Mouse (Mus musculus) embryonic facial prominence, embryonic 15.5 days (tissue): ENCODE measurements around the gene Gm21258. TPM values are rescaled to one million over a fixed set of nuclear protein-coding genes. Genes with fewer than 3 reads are reported as not detected.
"Not testable (repeated sequence)": the region's sequence is repeated elsewhere in the genome, so short reads cannot be mapped to it uniquely, and the experiment has no call there.

Experiments used
- ATAC-seq: fragments of 200-750 bp; cut with Nextera tagmentation; 2 replicates; pipeline ENCODE4 v1.8.0; 2017; ENCODE audit warnings: low read depth, moderate TSS enrichment; ENCODE audit not compliant: insufficient number of reproducible peaks, low FRiP score, low TSS enrichment
- H3K27ac ChIP-seq: fragments of 300-500 bp; sonication (generic); replicated peaks from 2 replicates; pipeline ENCODE4 v1.5.1; 2015; ENCODE audit warnings: mild to moderate bottlenecking, inconsistent platforms
- H3K27me3 ChIP-seq: fragments of 300-500 bp; sonication (generic); 2 replicates; pipeline ENCODE4 v1.6.1; 2015; ENCODE audit warnings: inconsistent platforms
- H3K36me3 ChIP-seq: fragments of 300-500 bp; sonication (generic); 2 replicates; pipeline ENCODE4 v1.6.1; 2015; ENCODE audit warnings: mild to moderate bottlenecking, inconsistent platforms
- H3K4me1 ChIP-seq: fragments of 300-500 bp; sonication (generic); 2 replicates; pipeline ENCODE4 v1.6.1; 2015; ENCODE audit warnings: inconsistent platforms
- H3K4me2 ChIP-seq: fragments of 300-500 bp; sonication (generic); replicated peaks from 2 replicates; pipeline ENCODE4 v1.6.1; 2015; ENCODE audit warnings: mild to moderate bottlenecking, inconsistent platforms
- H3K4me3 ChIP-seq: fragments of 300-500 bp; sonication (generic); replicated peaks from 2 replicates; pipeline ENCODE4 v1.5.1; 2015; ENCODE audit warnings: mild to moderate bottlenecking, inconsistent platforms
- H3K9ac ChIP-seq: fragments of 300-500 bp; sonication (generic); 2 replicates; pipeline ENCODE4 v1.6.1; 2015; ENCODE audit warnings: inconsistent platforms
- H3K9me3 ChIP-seq: fragments of 300-500 bp; sonication (generic); replicated peaks from 2 replicates; pipeline ENCODE4 v1.6.1; 2016; ENCODE audit warnings: inconsistent platforms
- WGBS: fragments of 180-500 bp; shearing (Covaris S2); methylation state at CpG from one replicate; pipeline ENCODE4 v1.1.7; 2015; 5-methylcytosine and 5-hydroxymethylcytosine counted together
- polyA plus RNA-seq: library from polyadenylated mRNA; unstranded; fragments of >200 nt; fragmentation: Nextera tagmentation; extraction: Ambion mirVana; gene quantifications from 2 replicates; pipeline ENCODE4 v1.2.1, GENCODE M21; 2015

Gm21258 gene
- not detected in 2 replicates for polyA plus RNA-seq

GRCm38 (mm10) chrY:52779740-52780139, at the start of gene Gm21258:
Gene Gm21258 (plus strand): TSS chrY:52780040.
- not testable (repeated sequence) for H3K9me3 ChIP-seq, H3K4me2 ChIP-seq, H3K27ac ChIP-seq, H3K4me3 ChIP-seq, H3K9ac ChIP-seq, H3K27me3 ChIP-seq, ATAC-seq, H3K4me1 ChIP-seq, H3K36me3 ChIP-seq
- no CpG with 5 or more reads among the region's 6 CpGs for WGBS
